Mouse (Mus musculus) colon, adult 2 months (tissue): ENCODE measurements around the gene Stum. TPM values are rescaled to one million over a fixed set of nuclear protein-coding genes. Genes with fewer than 3 reads are reported as not detected.

Experiments
- polyA plus RNA-seq: library from polyadenylated mRNA; depleted of rRNA; stranded (reverse); fragments of >200 nt; gene quantifications from 2 replicates; pipeline ENCODE4 v1.2.3, GENCODE M21; 2012; rRNA removed

Gene Stum
- polyA plus RNA-seq = 55.6 and 108 TPM in 2 replicates

DNA sequence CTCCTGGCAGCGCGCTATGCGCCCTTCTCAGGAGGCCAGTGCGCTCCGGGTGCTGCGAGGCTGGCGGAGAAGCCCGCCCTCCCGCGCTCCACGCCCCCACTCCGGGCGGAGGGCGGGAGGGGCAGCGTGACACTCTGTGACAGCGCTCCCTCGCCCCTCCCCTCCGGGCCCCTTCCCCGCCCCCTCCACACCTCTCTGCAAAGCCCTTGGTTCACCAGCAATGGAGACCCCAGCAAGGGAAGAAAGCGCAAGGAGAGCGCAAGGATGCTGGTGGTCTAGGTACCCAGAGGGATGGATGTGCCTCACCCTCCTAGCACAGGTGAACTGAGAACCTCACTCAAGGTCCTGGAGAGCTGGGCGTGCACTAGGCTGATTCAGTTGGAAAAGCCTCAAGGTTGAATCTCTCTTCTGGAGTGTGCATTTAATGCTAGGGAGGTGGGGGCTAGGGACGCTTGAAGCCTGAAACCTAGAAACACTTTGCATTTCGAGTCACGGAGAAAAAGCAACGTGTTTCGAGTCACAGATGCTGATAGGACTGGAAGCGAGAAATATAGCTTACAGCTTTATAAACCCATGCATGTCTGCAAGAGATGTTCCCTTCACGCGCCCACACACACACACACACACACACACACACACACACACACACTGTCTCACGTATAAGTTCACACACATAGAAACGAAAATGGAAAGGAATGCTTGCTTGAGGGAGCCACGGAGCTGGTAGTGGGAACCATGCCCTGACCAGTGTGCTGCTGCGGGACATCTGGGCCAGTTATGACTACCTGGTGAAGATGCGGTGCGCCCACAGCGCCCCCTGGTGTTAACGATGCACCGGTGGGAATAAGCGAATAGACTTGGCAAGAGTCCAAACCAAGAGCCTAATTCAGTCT, at the start of gene Stum:
Stum (minus strand) TSS at position 106 of the 893 bp plus-strand sequence.

Other genes starting within 250 kb of the Stum start
- gene Psen2, start 220.1 kb downstream of the Stum start, polyA plus RNA-seq = 36.6 and 44.9 TPM in 2 replicates
- gene Itpkb, start 153.0 kb downstream of the Stum start, polyA plus RNA-seq = 11.1 and 11.2 TPM in 2 replicates
- gene Parp1, start 85.4 kb upstream of the Stum start, polyA plus RNA-seq = 15.4 and 17.2 TPM in 2 replicates
- 1.7 and 2.0 TPM in 2 replicates for gene Lin9, start 157.6 kb upstream of the Stum start, polyA plus RNA-seq
- 0.13 TPM in 1 of 2 replicates, not detected in the other for gene Mixl1, start 213.5 kb upstream of the Stum start, polyA plus RNA-seq
- 19.5 and 20.2 TPM in 2 replicates for gene Acbd3, start 242.5 kb upstream of the Stum start, polyA plus RNA-seq